Mouse (Mus musculus): ENCODE measurements around the gene Zfp148.
A peak's percentile ranks its signal among the peaks of the same experiment; 100 is the strongest.

Zfp148 gene

GRCm38 (mm10) chr16:33379944-33380881 is at the start of gene Zfp148:
TSS of gene Zfp148 (plus strand) at chr16:33380836.
- peak; percentile 92 for DNase-seq (ENCODE audit: low spot score)

- no peak for DNase-seq (ENCODE audit: low spot score)
Measured at GRCm38 (mm10) chr16:33333015-33333414, 47.6 kb upstream of the Zfp148 start.

DNA sequence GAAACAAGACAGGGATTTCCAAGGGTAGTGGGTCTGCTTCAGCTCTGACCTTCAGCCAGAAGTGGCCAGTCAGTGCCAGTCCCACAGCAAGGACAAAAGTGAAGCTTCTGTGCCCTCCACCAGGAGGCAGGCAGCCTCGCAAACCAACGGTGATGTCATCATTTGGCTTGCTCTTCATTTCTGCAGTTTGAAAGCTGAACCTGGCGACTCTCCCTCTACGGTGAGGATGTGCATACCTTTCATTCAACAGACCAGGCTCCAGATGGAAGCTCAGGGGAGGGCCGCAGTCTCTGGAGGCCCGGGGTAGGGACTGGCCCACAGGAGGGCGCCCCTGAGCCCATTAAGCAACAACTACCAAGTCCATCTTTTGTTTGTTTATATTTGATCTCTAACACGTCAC is 43.5 kb upstream of the Zfp148 start:
- DNase-seq (ENCODE audit: low spot score) = peak; percentile 80

- DNase-seq (ENCODE audit: low spot score) = no peak
Measured at GRCm38 (mm10) chr16:33337681-33338080, 43.0 kb upstream of the Zfp148 start.

GRCm38 (mm10) chr16:33338492-33338891 is 42.1 kb upstream of the Zfp148 start:
- DNase-seq (ENCODE audit: low spot score) = no peak

- no peak for DNase-seq (ENCODE audit: low spot score)
Measured at GRCm38 (mm10) chr16:33339476-33339875, 41.2 kb upstream of the Zfp148 start.

- no peak for DNase-seq (ENCODE audit: low spot score)
Measured at GRCm38 (mm10) chr16:33342356-33342755, 38.3 kb upstream of the Zfp148 start.

DNA sequence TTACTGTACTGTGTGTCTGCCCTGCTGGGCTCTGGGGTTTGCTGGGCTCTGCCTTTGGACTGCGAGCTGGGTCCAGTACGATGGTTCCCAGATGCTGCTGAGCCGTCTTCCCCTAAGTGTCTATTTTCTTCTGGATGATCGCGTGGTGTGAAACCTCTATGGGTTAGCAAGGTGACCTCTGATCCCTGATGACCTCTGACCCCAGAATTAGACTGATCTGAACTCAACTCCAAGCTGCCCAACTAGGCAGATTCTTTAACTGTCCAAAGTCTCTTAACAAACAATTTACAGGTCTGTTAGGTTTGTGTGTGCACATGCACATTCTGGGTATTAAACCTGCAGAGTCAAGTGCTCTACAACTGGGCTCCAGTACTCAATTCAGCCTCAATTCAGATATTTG is 37.5 kb upstream of the Zfp148 start:
- DNase-seq (ENCODE audit: low spot score) = no peak

GRCm38 (mm10) chr16:33343601-33344000 is 37.0 kb upstream of the Zfp148 start:
- DNase-seq (ENCODE audit: low spot score) = no peak

DNA sequence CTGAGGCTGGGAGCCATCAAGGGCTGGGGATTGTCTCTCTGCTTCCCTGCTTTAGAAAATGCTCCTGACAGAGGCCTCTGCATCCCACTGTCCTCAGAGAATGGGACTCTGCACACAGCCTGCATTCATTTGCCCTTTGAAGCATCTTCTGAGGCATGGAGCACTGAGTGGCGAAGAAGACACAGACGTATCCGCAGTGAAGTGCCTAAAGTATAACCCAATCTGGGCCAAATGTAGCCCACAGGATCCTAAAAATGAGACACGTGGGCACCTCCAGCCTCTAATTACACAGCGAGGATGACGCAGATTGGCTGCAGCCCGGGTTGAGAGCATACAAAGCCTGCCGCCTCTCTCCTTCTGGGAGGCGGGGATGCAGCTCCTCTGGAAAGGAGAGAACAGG is 36.3 kb upstream of the Zfp148 start:
- no peak for DNase-seq (ENCODE audit: low spot score)

DNA sequence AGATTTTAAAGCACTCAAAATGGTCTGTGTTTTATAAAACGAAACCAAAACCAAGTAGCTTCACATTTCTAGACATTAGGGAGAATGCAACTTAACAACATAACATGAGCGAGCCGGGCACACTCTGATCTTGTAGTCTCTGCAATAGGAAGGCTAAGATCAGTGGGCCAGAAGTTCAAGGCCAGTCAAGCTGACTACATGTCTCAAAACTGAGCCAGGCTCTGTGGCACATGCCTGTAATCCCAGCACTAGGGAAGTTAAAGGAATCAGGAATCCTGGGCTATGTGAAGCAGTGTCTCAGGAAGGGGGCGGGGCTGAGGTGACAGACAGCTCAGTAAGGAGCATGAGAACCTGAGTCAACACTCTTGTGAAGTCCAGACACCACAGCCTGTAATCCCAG is 35.8 kb upstream of the Zfp148 start:
- no peak for DNase-seq (ENCODE audit: low spot score)

DNA sequence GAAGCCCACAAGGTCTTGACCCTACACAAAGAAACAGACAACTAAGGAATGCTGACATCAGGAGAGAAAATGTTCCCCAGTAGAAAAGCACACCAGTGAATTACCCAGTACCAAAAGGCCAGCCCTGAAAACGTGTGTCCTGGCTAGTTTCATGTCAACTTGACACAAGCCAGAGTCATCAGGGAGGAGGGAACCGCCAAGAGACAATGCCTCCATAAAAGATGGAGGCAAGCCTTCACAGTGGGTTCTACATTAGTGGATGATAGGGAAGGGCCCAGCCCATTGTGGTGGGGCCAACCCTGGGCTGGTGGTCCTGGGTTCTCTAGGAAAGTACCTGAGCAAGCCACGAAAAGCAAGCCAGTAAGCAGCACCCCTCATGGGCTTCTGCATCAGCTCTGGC is 34.3 kb upstream of the Zfp148 start:
- DNase-seq (ENCODE audit: low spot score) = no peak

- no peak for DNase-seq (ENCODE audit: low spot score)
Measured at GRCm38 (mm10) chr16:33347134-33347533, 33.5 kb upstream of the Zfp148 start.

GRCm38 (mm10) chr16:33357805-33358204 is 22.8 kb upstream of the Zfp148 start:
- no peak for DNase-seq (ENCODE audit: low spot score)

DNA sequence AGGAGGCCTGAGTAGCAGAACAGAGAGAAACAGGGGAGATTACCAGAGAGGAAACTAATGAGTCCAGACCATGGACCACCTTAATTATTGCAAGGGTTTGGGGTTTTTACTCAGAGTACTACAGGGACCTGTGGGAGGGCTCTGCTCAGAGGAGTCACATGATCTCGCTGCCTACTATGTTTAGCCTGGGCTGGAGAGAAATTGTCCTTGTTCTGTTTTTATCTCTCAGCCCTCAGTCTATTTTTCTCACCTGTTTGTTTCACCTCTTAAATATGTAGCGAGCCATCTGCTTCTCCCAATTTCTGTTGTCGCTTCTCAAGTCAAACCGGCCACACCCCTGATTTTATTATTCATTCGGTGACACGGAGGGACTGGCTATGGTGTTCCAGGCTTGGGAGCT is 14.9 kb upstream of the Zfp148 start:
- no peak for DNase-seq (ENCODE audit: low spot score)

DNA sequence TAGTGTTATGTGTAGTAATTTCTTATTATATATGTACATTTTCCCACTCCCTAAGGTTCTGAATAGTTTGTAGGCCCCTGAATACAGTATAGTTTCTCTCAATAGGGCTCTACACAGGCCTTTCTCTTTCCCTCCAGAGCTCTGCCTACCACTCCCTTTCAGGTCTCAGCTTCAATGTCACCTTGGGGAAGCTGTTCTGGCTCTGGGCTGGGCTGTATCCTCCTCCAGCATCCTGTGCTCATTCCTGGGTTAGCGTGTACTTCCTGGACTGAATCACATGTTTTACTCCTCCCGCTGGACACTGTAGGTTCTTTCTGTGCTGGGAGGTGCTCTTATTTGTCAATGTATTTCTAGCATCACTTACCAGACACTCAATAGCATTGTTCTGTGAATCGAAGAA is 12.0 kb upstream of the Zfp148 start:
- DNase-seq (ENCODE audit: low spot score) = no peak

DNA sequence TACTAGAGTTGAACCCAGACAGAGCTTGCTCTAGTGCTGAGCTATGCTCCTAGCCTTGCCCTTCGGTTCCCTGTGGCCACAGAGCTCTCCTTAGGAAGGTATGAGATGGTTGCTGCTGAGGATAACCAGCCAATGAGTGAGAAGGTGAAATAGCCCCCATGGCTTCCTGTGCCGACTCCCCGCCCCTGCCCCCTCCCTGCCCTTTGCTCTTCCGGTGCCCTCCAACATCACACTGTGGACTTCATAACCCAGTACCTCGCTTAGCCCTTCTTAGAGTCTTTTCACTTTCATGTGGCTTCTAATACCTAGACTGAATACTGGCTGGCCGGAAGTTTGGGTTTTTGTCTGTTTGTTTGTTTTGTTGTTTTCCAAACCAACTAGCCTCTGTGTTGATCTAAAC is 9.8 kb upstream of the Zfp148 start:
- no peak for DNase-seq (ENCODE audit: low spot score)

DNA sequence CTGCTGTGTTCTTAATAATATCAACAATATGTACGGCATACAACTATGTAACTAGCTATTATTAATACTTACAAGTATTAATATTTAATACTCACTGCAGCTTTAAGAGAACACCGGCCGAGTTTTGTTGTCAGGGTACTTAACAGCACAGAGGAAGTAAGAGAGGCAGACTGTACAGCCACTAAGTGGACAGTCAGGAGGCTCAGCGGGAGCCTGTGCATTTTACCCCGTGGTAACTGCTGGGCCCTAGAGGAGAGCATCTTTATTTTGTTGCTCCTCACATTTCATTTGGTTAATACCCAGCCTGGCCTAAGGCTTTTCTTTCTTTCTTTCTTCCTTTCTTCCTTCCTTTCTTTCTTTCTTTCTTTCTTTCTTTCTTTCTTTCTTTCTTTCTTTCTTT is 8.0 kb upstream of the Zfp148 start:
- no peak for DNase-seq (ENCODE audit: low spot score)

DNA sequence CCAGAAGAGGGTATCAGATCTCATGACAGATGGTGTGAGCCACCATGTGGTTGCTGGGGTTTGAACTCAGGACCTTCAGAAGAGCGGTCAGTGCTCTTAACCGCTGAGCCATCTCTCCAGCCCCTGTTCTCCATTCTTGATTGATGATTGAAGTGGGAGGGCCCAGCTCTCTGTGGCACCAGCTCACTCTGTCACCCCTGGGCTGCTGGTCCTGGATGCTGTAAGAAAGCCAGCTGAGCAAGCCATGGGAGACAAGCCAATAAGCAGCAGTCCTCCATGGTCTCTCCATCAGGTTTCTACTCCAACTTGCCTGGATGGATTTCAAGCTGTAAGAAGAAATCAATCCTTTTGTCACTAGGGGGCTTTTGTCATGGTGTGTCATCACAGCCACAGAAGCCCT is 7.3 kb upstream of the Zfp148 start:
- DNase-seq (ENCODE audit: low spot score) = no peak

DNA sequence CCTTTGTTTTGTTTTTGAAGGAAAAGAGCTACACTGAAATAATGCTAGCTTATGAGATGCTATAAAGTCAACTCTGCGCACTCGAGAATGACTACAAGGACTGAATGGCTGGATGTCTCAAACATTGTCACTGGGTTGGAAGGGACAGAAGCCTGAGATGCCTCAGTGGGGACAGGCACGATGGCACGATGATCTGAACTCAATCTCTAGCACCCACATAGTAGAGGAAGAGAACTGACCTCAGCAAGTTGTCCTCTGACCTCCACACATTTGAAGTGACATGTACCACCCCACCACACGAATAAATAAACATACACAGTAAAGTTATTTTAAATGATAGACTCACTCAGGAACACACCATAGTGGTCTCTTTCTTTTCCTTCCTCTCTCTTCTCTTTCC is 4.4 kb upstream of the Zfp148 start:
- no peak for DNase-seq (ENCODE audit: low spot score)

DNA sequence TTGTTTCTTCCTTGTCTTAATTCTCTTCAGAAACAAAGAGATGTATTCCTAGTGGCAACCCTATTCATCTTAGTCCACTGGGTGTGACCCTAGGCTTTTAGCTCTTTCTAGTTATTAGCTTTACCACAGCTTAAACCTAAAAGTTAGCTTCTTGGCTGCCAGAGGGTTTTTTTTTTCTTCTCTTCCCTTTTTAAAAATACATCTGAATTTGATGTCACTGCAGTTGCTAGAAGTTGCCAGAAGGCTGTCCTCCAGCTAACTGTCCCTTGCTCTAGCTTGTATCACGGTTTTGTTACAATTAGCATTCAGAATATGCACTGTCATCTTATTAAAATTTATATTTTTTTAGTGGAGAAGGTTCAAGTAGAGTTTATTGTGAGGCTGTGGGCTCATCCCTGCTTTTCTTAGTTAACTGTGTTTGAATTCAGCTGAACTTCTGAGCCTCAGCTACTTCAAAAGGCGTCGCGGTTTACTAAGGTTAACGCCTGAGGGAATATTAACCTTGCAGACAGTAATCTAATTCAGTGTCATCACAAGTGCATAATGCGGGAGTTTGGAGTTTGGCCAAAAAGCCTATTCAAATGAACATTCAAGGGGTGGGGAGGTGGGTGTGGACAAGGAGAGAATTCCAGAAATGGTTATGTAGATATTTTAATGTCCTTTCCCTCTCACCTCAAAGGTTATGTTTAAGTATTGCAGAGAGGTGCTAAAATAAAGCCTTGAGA is 1.3 kb upstream of the Zfp148 start:
- no peak for DNase-seq (ENCODE audit: low spot score)

- peak; percentile 29 for DNase-seq (ENCODE audit: low spot score)
Measured at GRCm38 (mm10) chr16:33380882-33381613, 412 bp downstream of the Zfp148 start.
